Comparison of ENCODE assay signal across 24 mouse cellular contexts in genomic region chr10:74512315-74512714, GRCm38 (mm10).
DNase-seq lines count a peak whose midpoint lies in the region; ATAC-seq and TF ChIP-seq lines count a peak whose summit lies in the region.
"Had no signal": no experiment of that assay in that cellular context is flagged by ENCODE, and none has a peak within 500 bp of the region (broad histone marks: within the 10 kb centered on the region; RNA-seq: fewer than 3 reads in every experiment).

No protein-coding gene starts in this region.

- DNase-seq in forebrain, postnatal 0 days: peak; percentile 1
- DNase-seq in lung, postnatal 36 days: no peak
- DNase-seq in retina, postnatal 1 day: peak; percentile 16
- DNase-seq in retina, embryonic 14.5 days (ENCODE audit: low spot score): no peak
- DNase-seq: adrenal gland, adult 2 months; adrenal gland, postnatal 25 days; cerebellum, adult 11 months; cerebellum, adult 8-10 months; cerebellum, postnatal 14 days; gastrocnemius, postnatal 10 days; heart, adult 18-20 months; heart, postnatal 10 days; heart, postnatal 4 days had no signal

- H3K9ac ChIP-seq in forebrain, postnatal 0 days: no peak overlapping the region
- H3K9ac ChIP-seq in forebrain, embryonic 12.5 days: no peak overlapping the region
- no peak overlapping the region for H3K9ac ChIP-seq in lung, embryonic 15.5 days
- H3K9ac ChIP-seq: embryonic facial prominence, embryonic 15.5 days; forebrain, embryonic 15.5 days; hindbrain, embryonic 15.5 days had no signal

- no peaks in the 10 kb centered on the region for H3K27me3 ChIP-seq in forebrain, postnatal 0 days (ENCODE audit: insufficient read depth, low read length)
- H3K27me3 ChIP-seq in forebrain, embryonic 12.5 days: no peaks in the 10 kb centered on the region
- no peaks in the 10 kb centered on the region for H3K27me3 ChIP-seq in lung, embryonic 15.5 days
- H3K27me3 ChIP-seq: CH12.LX; embryonic facial prominence, embryonic 15.5 days; forebrain, embryonic 15.5 days; hindbrain, embryonic 15.5 days had no signal

- ATAC-seq in forebrain, postnatal 0 days: no peak
- ATAC-seq in forebrain, embryonic 12.5 days (ENCODE audit: low FRiP score): no peak
- ATAC-seq in lung, embryonic 15.5 days (ENCODE audit: borderline replicate concordance, extremely low read depth, low FRiP score, low TSS enrichment): 0 out of 2 replicates have a peak, but pooled peaks have one; percentile 46
- no peak for ATAC-seq in cerebellum, adult (ENCODE audit: insufficient number of reproducible peaks, low FRiP score, low TSS enrichment)
- ATAC-seq: forebrain, embryonic 15.5 days; inflammation-experienced regulatory T-cells, adult 6 months had no signal

- H3K27ac ChIP-seq in forebrain, postnatal 0 days (ENCODE audit: low read depth, low read length): no peak overlapping the region
- H3K27ac ChIP-seq in forebrain, embryonic 12.5 days: no peak overlapping the region
- no peak overlapping the region for H3K27ac ChIP-seq in lung, embryonic 15.5 days
- H3K27ac ChIP-seq: embryonic facial prominence, embryonic 15.5 days; forebrain, embryonic 10.5 days; forebrain, embryonic 15.5 days; heart, embryonic 10.5 days; hindbrain, embryonic 15.5 days had no signal

- 74% methylated on average over 3 of the region's 3 CpGs for WGBS in forebrain, postnatal 0 days
- WGBS in forebrain, embryonic 12.5 days: 74% methylated on average over 3 of the region's 3 CpGs
- WGBS in lung, embryonic 15.5 days: 37% methylated on average over 3 of the region's 3 CpGs

- no peaks in the 10 kb centered on the region for H3K36me3 ChIP-seq in forebrain, postnatal 0 days (ENCODE audit: insufficient read depth)
- no peaks in the 10 kb centered on the region for H3K36me3 ChIP-seq in forebrain, embryonic 12.5 days (replicated peaks)
- no peaks in the 10 kb centered on the region for H3K36me3 ChIP-seq in lung, embryonic 15.5 days
- H3K36me3 ChIP-seq: embryonic facial prominence, embryonic 15.5 days; forebrain, embryonic 10.5 days; forebrain, embryonic 15.5 days; heart, embryonic 10.5 days; hindbrain, embryonic 15.5 days had no signal

- H3K4me1 ChIP-seq in forebrain, postnatal 0 days (ENCODE audit: insufficient read depth): no peaks in the 10 kb centered on the region
- no peaks in the 10 kb centered on the region for H3K4me1 ChIP-seq in forebrain, embryonic 12.5 days
- no peaks in the 10 kb centered on the region for H3K4me1 ChIP-seq in lung, embryonic 15.5 days
- H3K4me1 ChIP-seq: embryonic facial prominence, embryonic 15.5 days; forebrain, embryonic 15.5 days; heart, embryonic 10.5 days; hindbrain, embryonic 15.5 days had no signal

- H3K4me2 ChIP-seq in forebrain, postnatal 0 days (ENCODE audit: low read depth): no peak overlapping the region
- H3K4me2 ChIP-seq in forebrain, embryonic 12.5 days: no peak overlapping the region
- no peak overlapping the region for H3K4me2 ChIP-seq in lung, embryonic 15.5 days
- H3K4me2 ChIP-seq: embryonic facial prominence, embryonic 15.5 days; forebrain, embryonic 15.5 days; hindbrain, embryonic 15.5 days had no signal

- no peak overlapping the region for H3K4me3 ChIP-seq in forebrain, postnatal 0 days (ENCODE audit: low read depth, low read length)
- H3K4me3 ChIP-seq in forebrain, embryonic 12.5 days (replicated peaks): no peak overlapping the region
- no peak overlapping the region for H3K4me3 ChIP-seq in lung, embryonic 15.5 days
- H3K4me3 ChIP-seq: embryonic facial prominence, embryonic 15.5 days; erythroblast, embryonic 14.5 days; forebrain, embryonic 10.5 days; forebrain, embryonic 15.5 days; heart, embryonic 10.5 days; hindbrain, embryonic 15.5 days had no signal

- H3K9me3 ChIP-seq in forebrain, postnatal 0 days (ENCODE audit: low read length): no peaks in the 10 kb centered on the region
- H3K9me3 ChIP-seq in forebrain, embryonic 12.5 days: no peaks in the 10 kb centered on the region
- H3K9me3 ChIP-seq in lung, embryonic 15.5 days: no peaks in the 10 kb centered on the region
- H3K9me3 ChIP-seq: embryonic facial prominence, embryonic 15.5 days; forebrain, embryonic 10.5 days; forebrain, embryonic 15.5 days; heart, embryonic 10.5 days; hindbrain, embryonic 15.5 days had no signal

- no peak for TF ChIP-seq CTCF in forebrain, postnatal 0 days (IDR thresholded peaks at IDR 0.05; ENCODE audit: low read depth)

Comparison
In these comparisons a context has a peak if more than half of its experiments do, and no peak if none do; other contexts are left out.
1. DNase-seq: peak in forebrain, postnatal 0 days (single experiment) and retina, postnatal 1 day (single experiment); none in lung, postnatal 36 days (single experiment) and retina, embryonic 14.5 days (single experiment).